Mouse (Mus musculus) lung, postnatal 0 days (tissue): ENCODE data around the gene Itm2c. TPM values are rescaled to one million over a fixed set of nuclear protein-coding genes. Genes with fewer than 3 reads are reported as not detected.

Experiments used
- ATAC-seq: fragments of 200-750 bp; cut with Nextera tagmentation; 2 replicates; pipeline ENCODE4 v1.8.0; 2017; ENCODE audit warnings: moderate library complexity
- DNase-seq: peaks from one replicate; pipeline ENCODE4 v3.0.0-alpha.2; 2016; ENCODE audit warnings: low spot score
- H3K27ac ChIP-seq: fragments of 300-500 bp; sonication (generic); 2 replicates; pipeline ENCODE4 v1.5.1; 2014; ENCODE audit warnings: antibody characterized with exemption, mild to moderate bottlenecking, low read length, mixed read lengths
- H3K27me3 ChIP-seq: fragments of 300-500 bp; sonication (generic); replicated peaks from 2 replicates; pipeline ENCODE4 v1.6.1; 2014; ENCODE audit warnings: low read length, mixed read lengths; ENCODE audit not compliant: insufficient read depth
- H3K36me3 ChIP-seq: fragments of 300-500 bp; sonication (generic); 2 replicates; pipeline ENCODE4 v1.6.1; 2014; ENCODE audit warnings: low read length, mixed read lengths; ENCODE audit not compliant: insufficient read depth
- H3K4me1 ChIP-seq: fragments of 300-500 bp; sonication (generic); 2 replicates; pipeline ENCODE4 v1.6.1; 2014; ENCODE audit warnings: antibody characterized with exemption, low read depth, low read length, mixed read lengths; ENCODE audit not compliant: insufficient read depth
- H3K4me2 ChIP-seq: fragments of 300-500 bp; sonication (generic); replicated peaks from 2 replicates; pipeline ENCODE4 v1.6.1; 2014; ENCODE audit warnings: low read depth, mild to moderate bottlenecking, low read length, moderate library complexity, mixed read lengths
- H3K4me3 ChIP-seq: fragments of 300-500 bp; sonication (generic); 2 replicates; pipeline ENCODE4 v1.5.1; 2014; ENCODE audit warnings: low read depth, low read length
- H3K9ac ChIP-seq: fragments of 300-500 bp; sonication (generic); replicated peaks from 2 replicates; pipeline ENCODE4 v1.6.1; 2014; ENCODE audit warnings: low read depth, mild to moderate bottlenecking
- H3K9me3 ChIP-seq: fragments of 300-500 bp; sonication (generic); 2 replicates; pipeline ENCODE4 v1.6.1; 2016; ENCODE audit warnings: low read length, mixed read lengths
- CTCF ChIP-seq: IDR thresholded peaks from 2 replicates; pipeline ENCODE4 v1.5.1; 2016; ENCODE audit warnings: antibody characterized with exemption, mild to moderate bottlenecking
- EP300 ChIP-seq: IDR thresholded peaks from 2 replicates; pipeline ENCODE4 v1.6.1; 2016; ENCODE audit warnings: antibody characterized with exemption, mild to moderate bottlenecking, control low read depth
- WGBS: fragments of 180-500 bp; shearing (Covaris S2); extraction: QIAGEN DNeasy Blood & Tissue Kit; methylation state at CpG from one replicate; pipeline ENCODE4 v1.1.7; 2014; 5-methylcytosine and 5-hydroxymethylcytosine counted together
- polyA plus RNA-seq: library from polyadenylated mRNA; unstranded; fragments of >200 nt; fragmentation: Nextera tagmentation; extraction: Ambion mirVana; gene quantifications from 2 replicates; pipeline ENCODE4 v1.2.1, GENCODE M21; 2015

Itm2c gene
- polyA plus RNA-seq, 1 experiment from 2014 or later, result 244 TPM

- H3K36me3 ChIP-seq, result no peaks in the 10 kb centered on the region
- H3K9ac ChIP-seq, result no peak overlapping the region
- no peaks in the 10 kb centered on the region for H3K27me3 ChIP-seq
- peak overlapping the region; percentile 14; the same call in 1 of the 2 replicates for H3K4me2 ChIP-seq
- H3K9me3 ChIP-seq, result no peaks in the 10 kb centered on the region
- peaks cover 38% of the 10 kb centered on the region for H3K4me1 ChIP-seq
- TF ChIP-seq CTCF (0 out of 2 replicates have a peak, but pooled peaks have one; percentile 3), EP300 (no peak)
- H3K27ac ChIP-seq, result peak overlapping the region; percentile 33; the same call in 1 of the 2 replicates
- H3K4me3 ChIP-seq, result no peak overlapping the region
- DNase-seq (peak; percentile 61), ATAC-seq (no peak)
- WGBS, result 25% methylated on average over 12 of the region's 12 CpGs
Observed at GRCm38 (mm10) chr1:85896781-85897700, 3.0 kb downstream of the Itm2c start.

GRCm38 (mm10) chr1:85897901-85898760 lies 4.0 kb downstream of the Itm2c start:
- no peak for ATAC-seq
- Histone ChIP-seq H3K4me1 (peaks cover 40% of the 10 kb centered on the region), H3K27ac (no peak overlapping the region), H3K36me3 (0 out of 2 replicates have a peak, but pooled peaks cover 1% of the 10 kb centered on the region), H3K27me3 (no peaks in the 10 kb centered on the region), H3K9me3 (no peaks in the 10 kb centered on the region), H3K4me3 (no peak overlapping the region), H3K9ac (no peak overlapping the region), H3K4me2 (no peak overlapping the region)
- peak; percentile 40 for DNase-seq
- TF ChIP-seq EP300, result no peak
- no peak for TF ChIP-seq CTCF
- WGBS, result 31% methylated on average over 8 of the region's 8 CpGs

GRCm38 (mm10) chr1:85898761-85899387 lies 4.8 kb downstream of the Itm2c start:
- DNase-seq (no peak), ATAC-seq (no peak)
- no peak overlapping the region for H3K4me3 ChIP-seq
- TF ChIP-seq CTCF, result no peak
- TF ChIP-seq EP300, result no peak
- H3K9ac ChIP-seq, result no peak overlapping the region
- no peak overlapping the region for H3K27ac ChIP-seq
- H3K9me3 ChIP-seq, result no peaks in the 10 kb centered on the region
- peaks cover 40% of the 10 kb centered on the region for H3K4me1 ChIP-seq
- H3K4me2 ChIP-seq, result no peak overlapping the region
- H3K36me3 ChIP-seq, result 0 out of 2 replicates have a peak, but pooled peaks cover 8% of the 10 kb centered on the region
- 51% methylated on average over 12 of the region's 12 CpGs for WGBS
- H3K27me3 ChIP-seq, result no peaks in the 10 kb centered on the region

- ATAC-seq (no peak), DNase-seq (no peak)
- no peaks in the 10 kb centered on the region for H3K9me3 ChIP-seq
- no peak overlapping the region for H3K4me2 ChIP-seq
- H3K4me1 ChIP-seq, result peaks cover 40% of the 10 kb centered on the region
- H3K4me3 ChIP-seq, result no peak overlapping the region
- H3K27ac ChIP-seq, result no peak overlapping the region
- TF ChIP-seq CTCF (peak; percentile 42), EP300 (no peak)
- H3K36me3 ChIP-seq, result peaks cover 13% of the 10 kb centered on the region; the same call in 1 of the 2 replicates
- no peak overlapping the region for H3K9ac ChIP-seq
- H3K27me3 ChIP-seq, result no peaks in the 10 kb centered on the region
Observed at GRCm38 (mm10) chr1:85899388-85899761, 5.3 kb downstream of the Itm2c start.

DNA sequence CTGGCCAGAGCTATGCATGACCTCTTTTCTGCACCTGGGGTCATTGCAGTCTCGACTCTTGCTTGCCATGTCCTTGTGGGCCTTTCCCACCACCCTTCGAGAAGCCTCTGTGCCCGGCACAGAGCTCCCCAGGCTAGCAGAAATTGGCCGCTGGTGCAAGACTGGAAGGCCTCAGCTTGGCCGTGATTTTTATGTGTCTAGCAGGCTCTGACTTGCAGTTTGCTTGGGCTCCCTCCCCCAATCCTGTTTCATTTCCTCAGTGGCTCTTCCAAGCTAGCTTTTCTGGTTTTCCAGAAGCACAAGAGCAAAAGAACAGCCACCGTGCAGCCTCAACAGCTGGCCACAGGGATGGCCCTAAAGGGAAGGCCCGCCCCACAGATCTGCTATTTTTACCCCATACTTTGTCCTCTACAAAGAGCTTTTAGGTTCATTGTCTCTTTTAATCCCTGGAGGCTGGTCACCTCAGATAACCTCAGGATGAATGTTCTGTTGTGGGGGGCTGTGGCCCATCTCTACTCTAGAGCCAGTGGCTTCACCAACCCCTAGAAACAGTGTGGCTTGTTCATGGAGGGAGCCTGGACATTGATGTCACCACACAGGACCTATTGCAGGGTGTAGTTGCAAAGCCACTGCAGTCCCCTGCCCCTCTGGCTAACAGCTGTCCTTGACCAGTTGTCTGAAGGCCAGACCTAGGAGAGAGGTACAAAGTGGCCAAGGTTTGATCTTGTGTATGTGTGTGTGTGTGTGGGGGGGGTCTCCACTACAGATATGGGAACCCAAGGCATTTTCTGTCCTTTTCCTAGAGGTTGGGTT lies 6.6 kb downstream of the Itm2c start:
- no peaks in the 10 kb centered on the region for H3K9me3 ChIP-seq
- TF ChIP-seq CTCF (no peak), EP300 (no peak)
- no peak overlapping the region for H3K4me2 ChIP-seq
- WGBS, result 52% methylated on average over 7 of the region's 7 CpGs
- no peak overlapping the region for H3K4me3 ChIP-seq
- DNase-seq (no peak), ATAC-seq (no peak)
- H3K36me3 ChIP-seq, result peaks cover 24% of the 10 kb centered on the region
- H3K27me3 ChIP-seq, result no peaks in the 10 kb centered on the region
- no peak overlapping the region for H3K9ac ChIP-seq
- peaks cover 40% of the 10 kb centered on the region for H3K4me1 ChIP-seq
- H3K27ac ChIP-seq, result no peak overlapping the region
